Mouse (Mus musculus) limb, embryonic 14.5 days (tissue): ENCODE data around the gene 1700080O16Rik. TPM values are rescaled to one million over a fixed set of nuclear protein-coding genes. Genes with fewer than 3 reads are reported as not detected.

ENCODE experiments used
- ATAC-seq: fragments of 200-750 bp; cut with Nextera tagmentation; 2 replicates; pipeline ENCODE4 v1.8.0; 2017; ENCODE audit warnings: low read depth, moderate number of reproducible peaks, moderate TSS enrichment; ENCODE audit not compliant: low FRiP score
- DNase-seq: peaks from one replicate; pipeline ENCODE4 v3.0.0-alpha.2; 2015; ENCODE audit warnings: low spot score
- H3K27ac ChIP-seq: fragments of 300-500 bp; sonication (generic); replicated peaks from 2 replicates; pipeline ENCODE4 v1.5.1; 2014; ENCODE audit warnings: low read depth, mild to moderate bottlenecking, low read length, moderate library complexity, mixed read lengths
- H3K27me3 ChIP-seq: fragments of 300-500 bp; sonication (generic); 2 replicates; pipeline ENCODE4 v1.6.1; 2014; ENCODE audit warnings: low read length, mixed read lengths; ENCODE audit not compliant: control insufficient read depth, insufficient read depth
- H3K36me3 ChIP-seq: fragments of 300-500 bp; sonication (generic); 2 replicates; pipeline ENCODE4 v1.6.1; 2014; ENCODE audit warnings: mild to moderate bottlenecking, low read length, moderate library complexity, mixed read lengths; ENCODE audit not compliant: control insufficient read depth, insufficient read depth
- H3K4me1 ChIP-seq: fragments of 300-500 bp; sonication (generic); 2 replicates; pipeline ENCODE4 v1.6.1; 2014; ENCODE audit warnings: antibody characterized with exemption, low read length, mixed read lengths; ENCODE audit not compliant: control insufficient read depth, insufficient read depth
- H3K4me2 ChIP-seq: fragments of 300-500 bp; sonication (generic); replicated peaks from 2 replicates; pipeline ENCODE4 v1.6.1; 2014; ENCODE audit warnings: low read depth, mild to moderate bottlenecking, low read length, moderate library complexity; ENCODE audit not compliant: severe bottlenecking
- H3K4me3 ChIP-seq: fragments of 300-500 bp; sonication (generic); replicated peaks from 2 replicates; pipeline ENCODE4 v1.5.1; 2014; ENCODE audit warnings: low read length
- H3K9ac ChIP-seq: fragments of 300-500 bp; sonication (generic); 2 replicates; pipeline ENCODE4 v1.6.1; 2014; ENCODE audit warnings: mild to moderate bottlenecking, low read depth, low read length, moderate library complexity; ENCODE audit not compliant: severe bottlenecking
- H3K9me3 ChIP-seq: fragments of 300-500 bp; sonication (generic); 2 replicates; pipeline ENCODE4 v1.6.1; 2016; ENCODE audit warnings: low read length; ENCODE audit not compliant: control insufficient read depth
- POLR2A ChIP-seq: fragments of 200-500 bp; IDR thresholded peaks from 2 replicates; pipeline ENCODE4 v1.8.0; 2012; ENCODE audit warnings: inconsistent platforms, mild to moderate bottlenecking, moderate library complexity, borderline replicate concordance; ENCODE audit not compliant: insufficient read depth, insufficient read length; ENCODE audit errors: extremely low read depth
- WGBS: fragments of 180-500 bp; shearing (Covaris S2); extraction: QIAGEN DNeasy Blood & Tissue Kit; methylation state at CpG from one replicate; pipeline ENCODE4 v1.1.7; 2014; 5-methylcytosine and 5-hydroxymethylcytosine counted together
- polyA plus RNA-seq, 2 experiments: library from polyadenylated mRNA; depleted of rRNA in 1 of 2; stranded (reverse) in 1 of 2; unstranded in 1 of 2; fragments of >200 nt; fragmentation: Nextera tagmentation in 1 of 2; extraction: Ambion mirVana in 1 of 2; gene quantifications; 2 replicates each; pipeline versions ENCODE4 v1.2.1 to v1.2.3; 2012 to 2014

1700080O16Rik gene
- polyA plus RNA-seq (2012; rRNA removed) (not detected in 2 replicates), polyA plus RNA-seq (2014; fragmentation: Nextera tagmentation; extraction: Ambion mirVana) (not detected in 2 replicates)

DNA sequence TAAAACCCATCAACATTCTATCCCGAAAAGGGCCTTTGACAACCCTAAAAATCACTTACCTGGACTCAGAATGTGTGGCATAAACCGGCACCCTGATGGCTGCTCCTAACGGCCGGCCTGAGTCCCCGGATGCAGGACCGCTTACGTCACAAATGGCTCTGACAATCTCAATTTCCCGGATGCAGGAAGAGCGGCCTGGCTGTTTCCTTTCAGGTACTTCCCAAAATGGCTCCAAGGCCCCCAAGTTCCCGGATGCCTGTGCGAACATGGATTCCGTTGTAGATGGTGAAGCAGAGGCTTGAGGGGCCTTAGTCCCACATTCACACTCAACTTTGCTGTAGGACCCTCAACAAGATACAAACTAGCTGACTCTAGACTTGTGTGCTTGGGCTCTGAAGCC is at the start of gene 1700080O16Rik:
TSS of gene 1700080O16Rik (minus strand) at position 101 of the 400 bp plus-strand sequence.
- Histone ChIP-seq H3K4me3 (no peak within 1 kb of the TSS), H3K36me3 (no peaks in the 10 kb centered on the region), H3K27ac (no peak within 1 kb of the TSS), H3K27me3 (no peaks in the 10 kb centered on the region), H3K9ac (no peak within 1 kb of the TSS), H3K4me2 (no peak within 1 kb of the TSS), H3K9me3 (no peaks in the 10 kb centered on the region), H3K4me1 (no peaks in the 10 kb centered on the region)
- TF ChIP-seq POLR2A, result no peak
- 93% methylated on average over 12 of the region's 12 CpGs for WGBS
- DNase-seq (no peak), ATAC-seq (no peak)

DNA sequence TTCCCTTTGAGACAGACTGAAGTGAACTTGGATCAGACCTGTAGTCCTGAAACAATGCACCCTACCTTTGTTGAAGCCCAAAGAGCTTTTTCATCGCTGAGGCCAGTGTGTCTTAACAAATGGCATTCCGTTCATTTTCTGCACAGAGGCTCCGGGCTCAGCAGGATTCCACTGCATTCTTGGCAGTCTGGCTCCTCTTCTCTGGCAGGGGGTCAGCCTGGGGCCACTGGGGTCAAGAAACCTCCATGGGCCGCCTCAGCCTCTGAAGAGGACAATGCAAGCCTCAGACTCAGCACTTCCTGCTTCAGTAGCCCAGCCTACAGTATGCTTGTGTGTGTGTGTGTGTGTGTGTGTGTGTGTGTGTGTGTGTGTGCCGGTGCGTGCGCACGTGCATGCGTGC is 45.1 kb upstream of the 1700080O16Rik start:
- Histone ChIP-seq H3K9ac (no peak overlapping the region), H3K9me3 (no peaks in the 10 kb centered on the region), H3K27ac (no peak overlapping the region), H3K27me3 (no peaks in the 10 kb centered on the region), H3K36me3 (no peaks in the 10 kb centered on the region), H3K4me1 (no peaks in the 10 kb centered on the region), H3K4me2 (no peak overlapping the region), H3K4me3 (no peak overlapping the region)
- TF ChIP-seq POLR2A, result no peak
- WGBS, result 60% methylated on average over 9 of the region's 9 CpGs
- ATAC-seq (no peak), DNase-seq (no peak)

DNA sequence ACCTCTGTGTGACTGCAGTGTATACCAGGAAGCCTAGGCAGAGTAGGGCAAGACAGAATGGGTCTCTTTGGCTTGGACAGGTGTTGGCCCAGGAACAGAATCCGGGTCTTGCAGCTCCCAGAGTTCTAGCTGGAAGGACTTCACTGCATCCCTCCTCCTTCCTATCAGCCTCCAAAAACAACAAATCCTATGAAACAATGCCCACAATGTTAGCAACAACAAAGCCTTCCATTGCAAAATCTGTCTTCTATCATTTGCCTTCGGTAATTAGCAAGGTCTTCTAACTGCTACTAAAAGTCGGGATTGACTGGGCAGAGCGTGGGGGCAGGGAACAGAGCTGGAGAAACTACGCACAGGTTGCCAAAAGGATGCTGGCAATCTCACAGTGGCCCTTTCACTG is 27.5 kb upstream of the 1700080O16Rik start:
- H3K27me3 ChIP-seq, result no peaks in the 10 kb centered on the region
- no peak overlapping the region for H3K4me2 ChIP-seq
- no peak overlapping the region for H3K27ac ChIP-seq
- no peak overlapping the region for H3K9ac ChIP-seq
- H3K4me1 ChIP-seq, result no peaks in the 10 kb centered on the region
- 65% methylated on average over 5 of the region's 5 CpGs for WGBS
- DNase-seq, result no peak
- no peak for ATAC-seq
- H3K4me3 ChIP-seq, result no peak overlapping the region
- H3K36me3 ChIP-seq, result no peaks in the 10 kb centered on the region
- no peak for TF ChIP-seq POLR2A
- no peaks in the 10 kb centered on the region for H3K9me3 ChIP-seq

DNA sequence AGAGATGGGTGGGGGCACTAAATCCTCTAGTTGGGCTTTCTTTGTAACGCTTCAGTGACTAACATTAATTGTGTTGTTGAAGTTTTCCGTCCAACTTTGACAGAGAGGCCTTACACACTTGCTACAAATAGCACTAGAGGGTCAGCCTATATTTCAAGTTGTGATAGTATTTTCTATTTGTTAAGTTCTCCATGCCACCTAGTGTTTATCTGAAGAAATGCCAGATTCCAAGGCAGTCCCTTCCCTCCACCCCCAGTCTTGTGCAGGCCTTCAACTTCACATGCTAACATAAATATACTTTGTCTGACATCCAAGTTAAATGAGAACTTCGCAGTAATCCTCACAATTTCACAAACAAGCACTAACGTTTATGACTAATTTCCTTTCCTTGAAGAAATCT is 26.9 kb upstream of the 1700080O16Rik start:
- DNase-seq (no peak), ATAC-seq (no peak)
- WGBS, result 52% methylated on average over 4 of the region's 4 CpGs
- TF ChIP-seq POLR2A, result no peak
- no peaks in the 10 kb centered on the region for H3K36me3 ChIP-seq
- H3K4me1 ChIP-seq, result no peaks in the 10 kb centered on the region
- no peak overlapping the region for H3K4me3 ChIP-seq
- no peak overlapping the region for H3K27ac ChIP-seq
- no peak overlapping the region for H3K4me2 ChIP-seq
- no peak overlapping the region for H3K9ac ChIP-seq
- H3K27me3 ChIP-seq, result no peaks in the 10 kb centered on the region
- no peaks in the 10 kb centered on the region for H3K9me3 ChIP-seq

DNA sequence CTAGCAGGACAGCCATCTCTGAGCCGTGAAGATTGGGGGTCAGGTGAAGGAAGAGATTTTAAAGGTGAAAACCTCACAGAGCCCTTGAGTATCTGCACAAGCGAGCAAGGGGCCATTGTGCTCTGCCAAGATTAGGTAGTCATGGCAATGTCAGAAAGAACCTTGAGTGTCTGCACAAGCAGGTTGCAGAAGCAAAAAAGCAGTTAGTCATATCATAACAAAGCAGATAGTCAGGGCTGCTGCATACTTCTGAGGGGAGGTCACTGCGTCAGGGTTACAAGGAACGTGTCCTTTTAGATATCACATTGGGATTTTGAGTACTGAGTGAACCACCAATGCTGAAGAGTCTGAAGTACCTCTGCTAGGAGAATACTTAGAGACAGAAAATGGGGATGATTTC is 3.8 kb upstream of the 1700080O16Rik start:
- Histone ChIP-seq H3K9ac (no peak overlapping the region), H3K4me1 (no peaks in the 10 kb centered on the region), H3K27me3 (no peaks in the 10 kb centered on the region), H3K4me2 (no peak overlapping the region), H3K4me3 (no peak overlapping the region), H3K9me3 (no peaks in the 10 kb centered on the region), H3K36me3 (no peaks in the 10 kb centered on the region), H3K27ac (no peak overlapping the region)
- ATAC-seq (no peak), DNase-seq (no peak)
- 82% methylated on average over 4 of the region's 4 CpGs for WGBS
- TF ChIP-seq POLR2A, result no peak

DNA sequence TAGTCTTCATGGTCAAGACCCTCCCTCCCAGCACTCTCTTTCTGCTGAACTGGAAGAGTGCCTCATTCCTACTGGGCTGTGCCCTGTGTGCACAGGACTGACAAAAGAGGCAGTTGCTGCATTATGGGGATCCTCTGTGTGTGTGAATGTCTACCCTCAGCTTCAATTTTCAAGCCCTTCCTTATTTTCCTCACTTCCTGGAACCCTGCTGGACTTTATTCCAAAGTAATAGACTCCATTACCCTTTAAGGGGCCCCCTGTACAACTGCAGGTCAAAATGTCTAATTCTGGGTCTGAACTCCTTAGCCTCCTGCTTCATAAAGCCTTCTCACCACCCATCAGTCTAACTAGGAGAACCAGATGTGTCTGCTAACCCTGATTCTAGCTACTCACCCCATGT is 2.0 kb upstream of the 1700080O16Rik start:
- Histone ChIP-seq H3K4me1 (no peaks in the 10 kb centered on the region), H3K4me3 (no peak overlapping the region), H3K9ac (no peak overlapping the region), H3K27me3 (no peaks in the 10 kb centered on the region), H3K36me3 (no peaks in the 10 kb centered on the region), H3K27ac (no peak overlapping the region), H3K4me2 (no peak overlapping the region), H3K9me3 (no peaks in the 10 kb centered on the region)
- ATAC-seq, result no peak
- no peak for DNase-seq
- no peak for TF ChIP-seq POLR2A
